Mouse (Mus musculus) C2C12 (cell line): ENCODE results near the gene Tctn1.

Experiments
- CTCF ChIP-seq: IDR thresholded peaks from one replicate; pipeline ENCODE4 v1.5.1; 2011; ENCODE audit not compliant: control insufficient read depth, insufficient read depth, insufficient read length
- FOSL1 ChIP-seq: IDR thresholded peaks from one replicate; pipeline ENCODE4 v1.8.0; 2011; ENCODE audit warnings: mild to moderate bottlenecking, low read length; ENCODE audit not compliant: poor library complexity, insufficient read depth, severe bottlenecking
- MYOG ChIP-seq: IDR thresholded peaks from one replicate; pipeline ENCODE4 v1.6.1; 2011; ENCODE audit not compliant: control insufficient read depth, insufficient read length; ENCODE audit errors: extremely low read depth

DNA sequence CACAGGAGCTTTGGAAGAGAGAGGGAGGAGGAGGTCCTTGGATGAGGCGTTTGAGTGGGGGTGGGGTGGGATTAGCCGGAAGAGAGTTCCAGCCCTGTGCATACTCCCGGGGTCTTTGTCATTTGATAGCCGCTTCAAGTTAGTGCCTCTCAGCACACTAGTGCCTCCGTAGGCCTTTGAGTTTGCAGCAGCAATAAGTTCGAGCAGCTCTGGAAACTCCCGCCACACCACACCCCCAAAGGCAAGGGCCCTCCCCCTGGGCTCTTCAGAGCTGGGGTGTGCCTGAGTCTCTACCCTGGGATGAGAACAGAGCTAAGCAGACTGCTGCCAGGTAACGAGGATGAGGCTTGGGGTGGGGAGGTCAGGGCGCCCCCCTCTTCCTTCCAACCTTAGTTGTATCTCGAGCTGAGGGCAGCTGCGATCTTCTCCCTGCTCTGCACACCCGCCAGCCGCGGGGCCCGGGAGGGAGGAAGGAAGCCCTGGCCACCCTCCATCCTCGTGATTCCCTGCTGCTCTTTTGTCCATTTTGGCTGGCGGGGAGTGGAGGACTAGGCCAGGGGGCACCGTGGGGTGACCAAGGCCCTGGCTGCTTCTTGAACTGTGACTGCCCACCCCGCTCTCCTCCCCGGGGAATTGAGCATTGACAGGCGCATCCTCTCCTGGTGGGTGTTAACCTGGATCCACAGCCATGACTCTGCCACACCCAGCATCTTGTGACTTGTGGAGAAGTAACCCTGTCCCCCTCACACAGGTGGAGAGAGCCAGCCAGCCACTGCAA lies 54.5 kb downstream of the Tctn1 start:
- TF ChIP-seq CTCF (no peak), MYOG (no peak), FOSL1 (no peak)
